Mouse (Mus musculus) myocyte (in vitro differentiated cells): Measurements from ENCODE around the gene Tmem82.
"Not testable (repeated sequence)": the region's sequence is repeated elsewhere in the genome, so short reads cannot be mapped to it uniquely, and the experiment has no call there.

Experiments used
- POLR2AphosphoS2 ChIP-seq: IDR thresholded peaks from one replicate; pipeline ENCODE4 v1.6.1; 2011; ENCODE audit warnings: low read depth, control low read depth; ENCODE audit not compliant: insufficient read length
- USF1 ChIP-seq: IDR thresholded peaks from one replicate; pipeline ENCODE4 v1.6.1; 2011; ENCODE audit warnings: low read depth, mild to moderate bottlenecking, control low read depth, moderate library complexity

GRCm38 (mm10) chr4:141567174-141567573 lies 51.3 kb downstream of the Tmem82 start:
- not testable (repeated sequence) for TF ChIP-seq POLR2AphosphoS2, USF1
